In genomic region chr6:83762880-83763431, GRCm38 (mm10) we compare ENCODE assay signal across 9 mouse cellular contexts. TPM values are rescaled to one million over a fixed set of nuclear protein-coding genes. Genes with fewer than 3 reads are reported as not detected.
DNase-seq lines count a peak whose midpoint lies in the region; ATAC-seq and TF ChIP-seq lines count a peak whose summit lies in the region.
"Had no signal": no experiment of that assay in that cellular context is flagged by ENCODE, and none has a peak within 500 bp of the region (broad histone marks: within the 10 kb centered on the region; RNA-seq: fewer than 3 reads in every experiment).

No protein-coding gene starts in this region.

- peaks cover 50% of the 10 kb centered on the region for H3K27me3 ChIP-seq in forebrain, embryonic 15.5 days
- peaks cover 57% of the 10 kb centered on the region for H3K27me3 ChIP-seq in liver, embryonic 11.5 days (replicated peaks; ENCODE audit: control insufficient read depth, insufficient read depth, low read length)
- peaks cover 57% of the 10 kb centered on the region for H3K27me3 ChIP-seq in midbrain, postnatal 0 days (ENCODE audit: insufficient read depth, low read length)

- no peak overlapping the region for H3K27ac ChIP-seq in forebrain, embryonic 15.5 days (replicated peaks)
- H3K27ac ChIP-seq in liver, embryonic 11.5 days (ENCODE audit: low read depth, low read length): no peak overlapping the region
- H3K27ac ChIP-seq in midbrain, postnatal 0 days (ENCODE audit: low read depth, low read length): no peak overlapping the region

- H3K36me3 ChIP-seq in forebrain, embryonic 15.5 days: no peaks in the 10 kb centered on the region
- no peaks in the 10 kb centered on the region for H3K36me3 ChIP-seq in liver, embryonic 11.5 days (ENCODE audit: control insufficient read depth, insufficient read depth, low read length)
- peaks cover 3% of the 10 kb centered on the region; the same call in 1 of the 2 replicates for H3K36me3 ChIP-seq in midbrain, postnatal 0 days (ENCODE audit: insufficient read depth, low read length)

- WGBS in forebrain, embryonic 15.5 days: 2% methylated on average over 35 of the region's 35 CpGs
- 3% methylated on average over 35 of the region's 35 CpGs for WGBS in liver, embryonic 11.5 days
- WGBS in midbrain, postnatal 0 days: 10% methylated on average over 35 of the region's 35 CpGs

- H3K4me1 ChIP-seq in forebrain, embryonic 15.5 days: peaks cover 12% of the 10 kb centered on the region
- H3K4me1 ChIP-seq in liver, embryonic 11.5 days (replicated peaks; ENCODE audit: control insufficient read depth, insufficient read depth, low read length): peaks cover 5% of the 10 kb centered on the region
- no peaks in the 10 kb centered on the region; the same call in 1 of the 2 replicates for H3K4me1 ChIP-seq in midbrain, postnatal 0 days (ENCODE audit: insufficient read depth, low read length)

- H3K9ac ChIP-seq in forebrain, embryonic 15.5 days (replicated peaks): no peak overlapping the region
- peak overlapping the region; percentile 34; the same call in 1 of the 2 replicates for H3K9ac ChIP-seq in liver, embryonic 11.5 days (ENCODE audit: low read depth, low read length)
- H3K9ac ChIP-seq in midbrain, postnatal 0 days (replicated peaks; ENCODE audit: low read length, poor library complexity, severe bottlenecking): no peak overlapping the region

- ATAC-seq in forebrain, embryonic 15.5 days (replicated peaks): no peak; the same call in 1 of the 2 replicates
- ATAC-seq in inflammation-experienced regulatory T-cells, adult 6 months: peak; percentile 53
- ATAC-seq in liver, embryonic 11.5 days (replicated peaks; ENCODE audit: low FRiP score): peak; percentile 49; the same call in 1 of the 2 replicates
- ATAC-seq in midbrain, postnatal 0 days (ENCODE audit: low FRiP score): peak; percentile 28; the same call in 1 of the 2 replicates

- peak; percentile 16 for DNase-seq in ovary, postnatal 14 days (ENCODE audit: low spot score)
- DNase-seq in ovary, postnatal 10 days (ENCODE audit: low spot score): no peak
- no peak for DNase-seq in liver, embryonic 11.5 days (ENCODE audit: low spot score)
- DNase-seq in midbrain, postnatal 0 days (ENCODE audit: low spot score): no peak
- no peak for DNase-seq in cerebellum, adult 9-11 months
- no peak for DNase-seq in frontal cortex, postnatal 14 days (ENCODE audit: low spot score in 2 of 2)

- H3K4me2 ChIP-seq in forebrain, embryonic 15.5 days (replicated peaks): peak overlapping the region; percentile 42
- peak overlapping the region; percentile 71 for H3K4me2 ChIP-seq in liver, embryonic 11.5 days
- H3K4me2 ChIP-seq in midbrain, postnatal 0 days (ENCODE audit: low read depth, low read length, poor library complexity, severe bottlenecking): peak overlapping the region; percentile 36; the same call in 1 of the 2 replicates

- peak; percentile 14 for TF ChIP-seq CTCF in midbrain, postnatal 0 days (IDR thresholded peaks at IDR 0.05)

- peak overlapping the region; percentile 24 for H3K4me3 ChIP-seq in forebrain, embryonic 15.5 days
- H3K4me3 ChIP-seq in liver, embryonic 11.5 days (ENCODE audit: low read depth, low read length): peak overlapping the region; percentile 36; the same call in 1 of the 2 replicates
- H3K4me3 ChIP-seq in midbrain, postnatal 0 days (ENCODE audit: low read depth, low read length): peak overlapping the region; percentile 10; the same call in 1 of the 2 replicates

- no peaks in the 10 kb centered on the region for H3K9me3 ChIP-seq in forebrain, embryonic 15.5 days
- H3K9me3 ChIP-seq in liver, embryonic 11.5 days (ENCODE audit: control insufficient read depth, low read length): no peaks in the 10 kb centered on the region
- H3K9me3 ChIP-seq in midbrain, postnatal 0 days (ENCODE audit: low read length): no peaks in the 10 kb centered on the region

RNA-seq across cellular contexts. Expression of gene Ankrd53, which starts 0.5 kb away (rescaled TPM):
- polyA plus RNA-seq in forebrain, embryonic 15.5 days (2015; fragmentation: Nextera tagmentation; extraction: Ambion mirVana): 0.19 and 0.24 TPM in 2 replicates
- polyA plus RNA-seq in inflammation-experienced regulatory T-cells, adult 6 months (2017; shearing (Covaris generic)): under 1 TPM in 1 of 3 experiments, not detected in 2; 0.29 TPM
- 0.18 TPM in 1 of 2 replicates, not detected in the other for polyA plus RNA-seq in liver, embryonic 11.5 days (2014; fragmentation: Nextera tagmentation; extraction: Ambion mirVana)
- not detected in 2 replicates for total RNA-seq in midbrain, postnatal 0 days (2014; rRNA removed)
- 0.10 and 0.12 TPM in 2 replicates for polyA plus RNA-seq in midbrain, postnatal 0 days (2015; fragmentation: Nextera tagmentation; extraction: Ambion mirVana)
- total RNA-seq: left cerebral cortex, postnatal 10 days had no signal

RNA-seq across cellular contexts. Expression of gene Tex261, which starts 12.7 kb away (rescaled TPM):
- 76.7 and 79.8 TPM in 2 replicates for polyA plus RNA-seq in forebrain, embryonic 15.5 days (2015; fragmentation: Nextera tagmentation; extraction: Ambion mirVana)
- 100 to 1,000 TPM in 1 of 3 experiments, 10 to 100 TPM in 2; 67.9 to 100 (median 91.6) TPM for polyA plus RNA-seq in inflammation-experienced regulatory T-cells, adult 6 months (2017; shearing (Covaris generic))
- 69.8 and 77.3 TPM in 2 replicates for polyA plus RNA-seq in liver, embryonic 11.5 days (2014; fragmentation: Nextera tagmentation; extraction: Ambion mirVana)
- total RNA-seq in midbrain, postnatal 0 days (2014; rRNA removed): 45.8 and 54.4 TPM in 2 replicates
- polyA plus RNA-seq in midbrain, postnatal 0 days (2015; fragmentation: Nextera tagmentation; extraction: Ambion mirVana): 66.8 and 71.4 TPM in 2 replicates

RNA-seq across cellular contexts. Expression of gene Atp6v1b1, which starts 20.2 kb away (rescaled TPM):
- polyA plus RNA-seq in forebrain, embryonic 15.5 days (2015; fragmentation: Nextera tagmentation; extraction: Ambion mirVana): 0.43 and 0.53 TPM in 2 replicates
- not detected for polyA plus RNA-seq in inflammation-experienced regulatory T-cells, adult 6 months (2017; shearing (Covaris generic))
- not detected in 2 replicates for polyA plus RNA-seq in liver, embryonic 11.5 days (2014; fragmentation: Nextera tagmentation; extraction: Ambion mirVana)
- 0.77 TPM in 1 of 2 replicates, not detected in the other for total RNA-seq in midbrain, postnatal 0 days (2014; rRNA removed)
- 0.07 TPM in 1 of 2 replicates, not detected in the other for polyA plus RNA-seq in midbrain, postnatal 0 days (2015; fragmentation: Nextera tagmentation; extraction: Ambion mirVana)

RNA-seq across cellular contexts. Expression of gene Nagk, which starts 31.8 kb away (rescaled TPM):
- 107 and 113 TPM in 2 replicates for polyA plus RNA-seq in forebrain, embryonic 15.5 days (2015; fragmentation: Nextera tagmentation; extraction: Ambion mirVana)
- polyA plus RNA-seq in inflammation-experienced regulatory T-cells, adult 6 months (2017; shearing (Covaris generic)): 10 to 100 TPM; 24.2 to 42.4 (median 38.8) TPM
- polyA plus RNA-seq in liver, embryonic 11.5 days (2014; fragmentation: Nextera tagmentation; extraction: Ambion mirVana): 19.9 and 25.0 TPM in 2 replicates
- 58.1 and 60.6 TPM in 2 replicates for total RNA-seq in midbrain, postnatal 0 days (2014; rRNA removed)
- polyA plus RNA-seq in midbrain, postnatal 0 days (2015; fragmentation: Nextera tagmentation; extraction: Ambion mirVana): 94.7 and 104 TPM in 2 replicates

RNA-seq across cellular contexts. Expression of gene Vax2, which starts 51.9 kb away (rescaled TPM):
- 0.14 and 0.15 TPM in 2 replicates for polyA plus RNA-seq in forebrain, embryonic 15.5 days (2015; fragmentation: Nextera tagmentation; extraction: Ambion mirVana)
- 1 to 10 TPM in 1 of 3 experiments, not detected in 2; 1.3 TPM for polyA plus RNA-seq in inflammation-experienced regulatory T-cells, adult 6 months (2017; shearing (Covaris generic))
- not detected in 2 replicates for polyA plus RNA-seq in liver, embryonic 11.5 days (2014; fragmentation: Nextera tagmentation; extraction: Ambion mirVana)
- total RNA-seq in midbrain, postnatal 0 days (2014; rRNA removed): not detected in 2 replicates
- not detected in 2 replicates for polyA plus RNA-seq in midbrain, postnatal 0 days (2015; fragmentation: Nextera tagmentation; extraction: Ambion mirVana)
- total RNA-seq: left cerebral cortex, postnatal 10 days had no signal
